Mouse (Mus musculus) heart, adult 9 months (tissue): ENCODE results near the gene Odc1.

Experiments
- DNase-seq, 2 experiments: peaks; one replicate each; pipeline ENCODE4 v3.0.0; 2022; ENCODE audit warnings: low spot score in 2 of 2

Gene Odc1

GRCm38 (mm10) chr12:17551208-17551995 is 6.8 kb downstream of the Odc1 start:
- DNase-seq: no peak

- DNase-seq: no peak
Observed at GRCm38 (mm10) chr12:17552420-17552819, 7.8 kb downstream of the Odc1 start.

- DNase-seq: no peak
Observed at GRCm38 (mm10) chr12:17552949-17553348, 8.4 kb downstream of the Odc1 start.

- DNase-seq: no peak
Observed at GRCm38 (mm10) chr12:17553627-17554026, 9.0 kb downstream of the Odc1 start.

- DNase-seq: peak; percentile 54 to 80
Observed at GRCm38 (mm10) chr12:17554200-17554951, 9.8 kb downstream of the Odc1 start.

GRCm38 (mm10) chr12:17556430-17557343 is 12.1 kb downstream of the Odc1 start:
- DNase-seq: peak in 1 of 2 experiments; percentile 26

- DNase-seq: no peak
Observed at GRCm38 (mm10) chr12:17557344-17557966, 12.9 kb downstream of the Odc1 start.

GRCm38 (mm10) chr12:17557967-17558345 is 13.4 kb downstream of the Odc1 start:
- no peak for DNase-seq

- DNase-seq: no peak
Observed at GRCm38 (mm10) chr12:17562396-17562795, 17.8 kb downstream of the Odc1 start.

GRCm38 (mm10) chr12:17565393-17566045 is 20.9 kb downstream of the Odc1 start:
- DNase-seq: no peak

- DNase-seq: no peak
Observed at GRCm38 (mm10) chr12:17566046-17566408, 21.4 kb downstream of the Odc1 start.

- no peak for DNase-seq
Observed at GRCm38 (mm10) chr12:17568564-17568963, 24.0 kb downstream of the Odc1 start.

- no peak for DNase-seq
Observed at GRCm38 (mm10) chr12:17574591-17574990, 30.0 kb downstream of the Odc1 start.

GRCm38 (mm10) chr12:17575156-17575910 is 30.7 kb downstream of the Odc1 start:
- no peak for DNase-seq

GRCm38 (mm10) chr12:17576041-17576440 is 31.4 kb downstream of the Odc1 start:
- peak; percentile 8 to 32 for DNase-seq

- DNase-seq: no peak
Observed at GRCm38 (mm10) chr12:17578601-17579000, 34.0 kb downstream of the Odc1 start.

- no peak for DNase-seq
Observed at GRCm38 (mm10) chr12:17581001-17581400, 36.4 kb downstream of the Odc1 start.

- DNase-seq: no peak
Observed at GRCm38 (mm10) chr12:17582406-17582805, 37.8 kb downstream of the Odc1 start.

- DNase-seq: no peak
Observed at GRCm38 (mm10) chr12:17583860-17584259, 39.3 kb downstream of the Odc1 start.

GRCm38 (mm10) chr12:17586011-17586410 is 41.4 kb downstream of the Odc1 start:
- no peak for DNase-seq
